Mouse (Mus musculus): ENCODE data around the gene Atp9a. TPM values are rescaled to one million over a fixed set of nuclear protein-coding genes. Genes with fewer than 3 reads are reported as not detected.
A peak's percentile ranks its signal among the peaks of the same experiment; 100 is the strongest.

Atp9a gene
- total and polyA plus RNA-seq, 3 experiments = 50.5 to 56.9 (median 51.5) TPM

DNA sequence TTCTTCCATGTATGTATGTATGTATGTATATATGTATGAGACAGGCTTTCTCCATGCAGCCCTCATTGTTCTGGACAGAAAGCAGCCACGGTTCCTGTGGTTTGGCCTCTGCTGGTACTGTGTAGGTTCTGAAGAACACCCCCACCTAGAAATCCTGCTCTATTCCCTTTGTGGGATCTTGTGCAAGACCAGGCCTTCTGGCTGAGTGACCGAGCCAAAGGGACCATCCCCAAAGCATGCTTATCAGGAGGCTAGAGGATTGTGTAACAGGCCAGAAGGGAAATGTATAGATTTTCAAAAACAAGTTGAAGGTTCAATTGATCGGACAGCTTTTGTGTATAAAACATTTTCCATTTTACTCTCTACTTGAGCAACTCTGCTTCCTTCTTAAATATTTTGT is 34.0 kb upstream of the Atp9a start:
- H3K27ac ChIP-seq = no peak overlapping the region
- H3K4me1 ChIP-seq (ENCODE audit: control insufficient read depth, insufficient read depth, low read length) = no peaks in the 10 kb centered on the region
- H3K4me3 ChIP-seq = no peak overlapping the region
- H3K79me2 ChIP-seq (replicated peaks; ENCODE audit: control insufficient read depth, insufficient read depth, low read length) = no peaks in the 10 kb centered on the region
- no peak for DNase-seq
- no peak for TF ChIP-seq POLR2A (IDR thresholded peaks at IDR 0.05; ENCODE audit: insufficient read depth, low read depth, low read length)
- TF ChIP-seq EP300 (IDR thresholded peaks at IDR 0.05; ENCODE audit: insufficient read depth, low read depth, low read length) = no peak
- TF ChIP-seq CTCF (IDR thresholded peaks at IDR 0.05) = no peak
- no peaks in the 10 kb centered on the region for H3K36me3 ChIP-seq (ENCODE audit: control insufficient read depth, insufficient read depth, low read length)
- WGBS = 69% methylated on average over 3 of the region's 3 CpGs
- intact Hi-C loops (cut with DNase I) = no loop called here
- H3K27me3 ChIP-seq (ENCODE audit: control insufficient read depth, insufficient read depth, low read length) = no peaks in the 10 kb centered on the region
- H3K9ac ChIP-seq (ENCODE audit: low read depth, low read length) = no peak overlapping the region

DNA sequence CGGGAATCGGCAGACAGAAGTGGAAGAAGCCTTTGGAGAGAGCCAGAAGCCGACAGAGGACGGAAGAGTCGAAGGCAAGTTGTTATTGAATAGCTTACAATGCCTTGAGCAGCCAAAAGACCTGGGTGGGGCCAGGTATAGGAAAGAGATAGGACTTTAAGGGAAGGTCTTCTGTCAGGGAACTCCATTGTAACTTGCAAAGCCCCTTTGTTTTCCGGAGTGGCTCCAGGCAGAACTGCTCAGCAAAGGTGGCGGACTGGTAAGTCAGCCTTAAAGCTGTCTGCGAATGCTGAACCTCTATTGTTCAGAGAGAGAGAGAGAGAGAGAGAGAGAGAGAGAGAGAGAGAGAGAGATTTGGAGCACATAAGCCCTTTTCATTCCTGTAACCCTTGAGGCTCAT is 27.1 kb upstream of the Atp9a start:
- Histone ChIP-seq H3K27me3 (ENCODE audit: control insufficient read depth, insufficient read depth, low read length) (peaks cover 5% of the 10 kb centered on the region), H3K4me1 (ENCODE audit: control insufficient read depth, insufficient read depth, low read length) (no peaks in the 10 kb centered on the region), H3K79me2 (replicated peaks; ENCODE audit: control insufficient read depth, insufficient read depth, low read length) (no peaks in the 10 kb centered on the region), H3K27ac (no peak overlapping the region), H3K9ac (ENCODE audit: low read depth, low read length) (no peak overlapping the region), H3K4me3 (no peak overlapping the region), H3K36me3 (ENCODE audit: control insufficient read depth, insufficient read depth, low read length) (no peaks in the 10 kb centered on the region)
- WGBS = 65% methylated on average over 8 of the region's 8 CpGs
- intact Hi-C loops (cut with DNase I) = loop anchor here (10.0 kb wide), 1 partner anchor 106 kb away; no protein-coding TSS in a partner anchor
- no peak for DNase-seq
- TF ChIP-seq CTCF (IDR thresholded peaks at IDR 0.05) = no peak
- TF ChIP-seq POLR2A (IDR thresholded peaks at IDR 0.05; ENCODE audit: insufficient read depth, low read depth, low read length) = no peak
- no peak for TF ChIP-seq EP300 (IDR thresholded peaks at IDR 0.05; ENCODE audit: insufficient read depth, low read depth, low read length)

GRCm38 (mm10) chr2:168767582-168767981 is 25.4 kb upstream of the Atp9a start, which contains the start of gene Sall4:
Sall4 (minus strand) TSS chr2:168767943.
- H3K27me3 ChIP-seq (ENCODE audit: control insufficient read depth, insufficient read depth, low read length) = peaks cover 5% of the 10 kb centered on the region
- TF ChIP-seq POLR2A (IDR thresholded peaks at IDR 0.05; ENCODE audit: insufficient read depth, low read depth, low read length) (no peak), EP300 (IDR thresholded peaks at IDR 0.05; ENCODE audit: insufficient read depth, low read depth, low read length) (no peak)
- DNase-seq = no peak
- intact Hi-C loops (cut with DNase I) = loop anchor here (10.0 kb wide), 1 partner anchor 107 kb away; no protein-coding TSS in a partner anchor
- peak within 1 kb of the TSS; percentile 56 for H3K4me3 ChIP-seq
- WGBS = 23% methylated on average over 10 of the region's 10 CpGs
- no peaks in the 10 kb centered on the region for H3K79me2 ChIP-seq (replicated peaks; ENCODE audit: control insufficient read depth, insufficient read depth, low read length)
- no peaks in the 10 kb centered on the region for H3K4me1 ChIP-seq (ENCODE audit: control insufficient read depth, insufficient read depth, low read length)
- H3K36me3 ChIP-seq (ENCODE audit: control insufficient read depth, insufficient read depth, low read length) = no peaks in the 10 kb centered on the region
- peak within 1 kb of the TSS; percentile 89; the same call in 1 of the 2 replicates for H3K27ac ChIP-seq
- H3K9ac ChIP-seq (ENCODE audit: low read depth, low read length) = peak within 1 kb of the TSS; percentile 56

- peak overlapping the region; percentile 83 for H3K9ac ChIP-seq (ENCODE audit: low read depth, low read length)
- peak; percentile 33 to 52 for DNase-seq
- no peaks in the 10 kb centered on the region for H3K36me3 ChIP-seq (ENCODE audit: control insufficient read depth, insufficient read depth, low read length)
- H3K27ac ChIP-seq = peak overlapping the region; percentile 89
- no peaks in the 10 kb centered on the region for H3K79me2 ChIP-seq (replicated peaks; ENCODE audit: control insufficient read depth, insufficient read depth, low read length)
- peaks cover 5% of the 10 kb centered on the region for H3K27me3 ChIP-seq (ENCODE audit: control insufficient read depth, insufficient read depth, low read length)
- peak overlapping the region; percentile 56 for H3K4me3 ChIP-seq
- 2% methylated on average over 52 of the region's 52 CpGs for WGBS
- intact Hi-C loops (cut with DNase I) = loop anchor here (10.0 kb wide), 1 partner anchor 108 kb away; no protein-coding TSS in a partner anchor
- H3K4me1 ChIP-seq (ENCODE audit: control insufficient read depth, insufficient read depth, low read length) = no peaks in the 10 kb centered on the region
- no peak for TF ChIP-seq EP300 (IDR thresholded peaks at IDR 0.05; ENCODE audit: insufficient read depth, low read depth, low read length)
- no peak for TF ChIP-seq CTCF (IDR thresholded peaks at IDR 0.05)
- no peak for TF ChIP-seq POLR2A (IDR thresholded peaks at IDR 0.05; ENCODE audit: insufficient read depth, low read depth, low read length)
Observed at GRCm38 (mm10) chr2:168766538-168767361, 24.5 kb upstream of the Atp9a start.

- H3K27ac ChIP-seq = peak overlapping the region; percentile 89
- 1% methylated on average over 65 of the region's 65 CpGs for WGBS
- no peaks in the 10 kb centered on the region for H3K79me2 ChIP-seq (replicated peaks; ENCODE audit: control insufficient read depth, insufficient read depth, low read length)
- TF ChIP-seq CTCF (IDR thresholded peaks at IDR 0.05) (no peak), EP300 (IDR thresholded peaks at IDR 0.05; ENCODE audit: insufficient read depth, low read depth, low read length) (no peak), POLR2A (IDR thresholded peaks at IDR 0.05; ENCODE audit: insufficient read depth, low read depth, low read length) (no peak)
- intact Hi-C loops (cut with DNase I) = loop anchor here (10.0 kb wide), 1 partner anchor 109 kb away; no protein-coding TSS in a partner anchor
- no peaks in the 10 kb centered on the region for H3K36me3 ChIP-seq (ENCODE audit: control insufficient read depth, insufficient read depth, low read length)
- DNase-seq = peak; percentile 33 to 44
- peak overlapping the region; percentile 83 for H3K9ac ChIP-seq (ENCODE audit: low read depth, low read length)
- peak overlapping the region; percentile 56 for H3K4me3 ChIP-seq
- no peaks in the 10 kb centered on the region for H3K4me1 ChIP-seq (ENCODE audit: control insufficient read depth, insufficient read depth, low read length)
- H3K27me3 ChIP-seq (ENCODE audit: control insufficient read depth, insufficient read depth, low read length) = peaks cover 5% of the 10 kb centered on the region
Observed at GRCm38 (mm10) chr2:168765696-168766537, 23.7 kb upstream of the Atp9a start.
